Mouse (Mus musculus): Measurements from ENCODE around the gene Yap1. TPM values are rescaled to one million over a fixed set of nuclear protein-coding genes. Genes with fewer than 3 reads are reported as not detected.

The Yap1 gene
- polyA plus RNA-seq, 1 experiment from 2014 or later, result 34.5 TPM

- no peaks in the 10 kb centered on the region for H3K27me3 ChIP-seq (ENCODE audit: poor library complexity, severe bottlenecking)
- peaks cover 87% of the 10 kb centered on the region for H3K36me3 ChIP-seq (replicated peaks)
- 94% methylated on average over 2 of the region's 2 CpGs for WGBS
- H3K9me3 ChIP-seq, result no peaks in the 10 kb centered on the region
- H3K4me3 ChIP-seq, result no peak overlapping the region
- peaks cover 48% of the 10 kb centered on the region for H3K4me1 ChIP-seq
- H3K27ac ChIP-seq, result no peak overlapping the region
- no peak for DNase-seq (ENCODE audit: extremely low spot score, low spot score)
These were observed 40.5 kb downstream of the Yap1 start for GRCm38 (mm10) chr9:7963867-7964266.

- 91% methylated on average over 7 of the region's 7 CpGs for WGBS
These were observed 41.5 kb downstream of the Yap1 start for GRCm38 (mm10) chr9:7962915-7963314.

GRCm38 (mm10) chr9:7961366-7962160, 42.8 kb downstream of the Yap1 start:
- H3K27me3 ChIP-seq (ENCODE audit: poor library complexity, severe bottlenecking), result no peaks in the 10 kb centered on the region
- H3K4me1 ChIP-seq, result peaks cover 56% of the 10 kb centered on the region
- H3K36me3 ChIP-seq (replicated peaks), result peaks cover 75% of the 10 kb centered on the region
- H3K27ac ChIP-seq, result peak overlapping the region; percentile 71
- no peak overlapping the region for H3K4me3 ChIP-seq
- H3K9me3 ChIP-seq, result no peaks in the 10 kb centered on the region
- peak; percentile 48 for DNase-seq (ENCODE audit: extremely low spot score, low spot score)
- 48% methylated on average over 21 of the region's 21 CpGs for WGBS

More at GRCm38 (mm10) chr9:7962915-7963314, 41.5 kb downstream of the Yap1 start:
- H3K27me3 ChIP-seq (ENCODE audit: poor library complexity, severe bottlenecking), result no peaks in the 10 kb centered on the region
- no peak overlapping the region for H3K27ac ChIP-seq
- DNase-seq (ENCODE audit: extremely low spot score, low spot score), result no peak
- no peak overlapping the region for H3K4me3 ChIP-seq
- peaks cover 51% of the 10 kb centered on the region for H3K4me1 ChIP-seq
- H3K36me3 ChIP-seq (replicated peaks), result peaks cover 79% of the 10 kb centered on the region
- no peaks in the 10 kb centered on the region for H3K9me3 ChIP-seq

- DNase-seq (ENCODE audit: extremely low spot score, low spot score), result peak; percentile 24
- H3K9me3 ChIP-seq, result no peaks in the 10 kb centered on the region
- peaks cover 70% of the 10 kb centered on the region for H3K36me3 ChIP-seq (replicated peaks)
- H3K27me3 ChIP-seq (ENCODE audit: poor library complexity, severe bottlenecking), result no peaks in the 10 kb centered on the region
- 0 out of 2 replicates have a peak overlapping the region, but pooled peaks have one; percentile 71 for H3K27ac ChIP-seq
- H3K4me3 ChIP-seq, result no peak overlapping the region
- H3K4me1 ChIP-seq, result peaks cover 56% of the 10 kb centered on the region
- 69% methylated on average over 9 of the region's 9 CpGs for WGBS
These were observed 44.0 kb downstream of the Yap1 start for GRCm38 (mm10) chr9:7960382-7960781.

- H3K27me3 ChIP-seq (ENCODE audit: poor library complexity, severe bottlenecking), result no peaks in the 10 kb centered on the region
- no peak overlapping the region for H3K27ac ChIP-seq
- peaks cover 73% of the 10 kb centered on the region for H3K36me3 ChIP-seq (replicated peaks)
- no peak overlapping the region for H3K4me3 ChIP-seq
- WGBS, result 94% methylated on average over 2 of the region's 2 CpGs
- H3K9me3 ChIP-seq, result no peaks in the 10 kb centered on the region
- no peak for DNase-seq (ENCODE audit: extremely low spot score, low spot score)
- H3K4me1 ChIP-seq, result peaks cover 56% of the 10 kb centered on the region
These were observed 45.1 kb downstream of the Yap1 start for GRCm38 (mm10) chr9:7959301-7959700.

GRCm38 (mm10) chr9:7958025-7958593, 46.3 kb downstream of the Yap1 start:
- no peak for DNase-seq (ENCODE audit: extremely low spot score, low spot score)
- 76% methylated on average over 7 of the region's 7 CpGs for WGBS
- no peak overlapping the region for H3K4me3 ChIP-seq
- no peaks in the 10 kb centered on the region for H3K27me3 ChIP-seq (ENCODE audit: poor library complexity, severe bottlenecking)
- H3K4me1 ChIP-seq, result peaks cover 54% of the 10 kb centered on the region
- peaks cover 73% of the 10 kb centered on the region for H3K36me3 ChIP-seq (replicated peaks)
- no peak overlapping the region for H3K27ac ChIP-seq
- H3K9me3 ChIP-seq, result no peaks in the 10 kb centered on the region

GRCm38 (mm10) chr9:7957407-7957806, 47.0 kb downstream of the Yap1 start:
- Histone ChIP-seq H3K36me3 (replicated peaks) (peaks cover 76% of the 10 kb centered on the region), H3K4me3 (no peak overlapping the region), H3K27ac (no peak overlapping the region), H3K9me3 (no peaks in the 10 kb centered on the region), H3K4me1 (peaks cover 47% of the 10 kb centered on the region), H3K27me3 (ENCODE audit: poor library complexity, severe bottlenecking) (no peaks in the 10 kb centered on the region)
- 91% methylated on average over 2 of the region's 2 CpGs for WGBS
- no peak for DNase-seq (ENCODE audit: extremely low spot score, low spot score)

- Histone ChIP-seq H3K9me3 (no peaks in the 10 kb centered on the region), H3K27me3 (ENCODE audit: poor library complexity, severe bottlenecking) (no peaks in the 10 kb centered on the region), H3K4me3 (no peak overlapping the region), H3K36me3 (replicated peaks) (peaks cover 76% of the 10 kb centered on the region), H3K4me1 (peaks cover 36% of the 10 kb centered on the region), H3K27ac (no peak overlapping the region)
- no peak for DNase-seq (ENCODE audit: extremely low spot score, low spot score)
- 88% methylated on average over 8 of the region's 8 CpGs for WGBS
These were observed 48.0 kb downstream of the Yap1 start for GRCm38 (mm10) chr9:7956400-7956799.

- Histone ChIP-seq H3K9me3 (no peaks in the 10 kb centered on the region), H3K27me3 (ENCODE audit: poor library complexity, severe bottlenecking) (no peaks in the 10 kb centered on the region), H3K4me1 (peaks cover 5% of the 10 kb centered on the region), H3K27ac (no peak overlapping the region), H3K4me3 (no peak overlapping the region), H3K36me3 (replicated peaks) (peaks cover 86% of the 10 kb centered on the region)
- 82% methylated on average over 5 of the region's 5 CpGs for whole genome bisulfite sequencing
- no peak for DNase-seq (ENCODE audit: extremely low spot score, low spot score)
These were observed 51.5 kb downstream of the Yap1 start for GRCm38 (mm10) chr9:7952886-7953285.

- Histone ChIP-seq H3K36me3 (replicated peaks) (peaks cover 92% of the 10 kb centered on the region), H3K27ac (no peak overlapping the region), H3K4me3 (no peak overlapping the region), H3K9me3 (no peaks in the 10 kb centered on the region), H3K4me1 (no peaks in the 10 kb centered on the region), H3K27me3 (ENCODE audit: poor library complexity, severe bottlenecking) (no peaks in the 10 kb centered on the region)
- WGBS, result 94% methylated on average over 7 of the region's 7 CpGs
- no peak for DNase-seq (ENCODE audit: extremely low spot score, low spot score)
These were observed 54.2 kb downstream of the Yap1 start for GRCm38 (mm10) chr9:7950211-7950644.

- H3K4me3 ChIP-seq, result no peak overlapping the region
- H3K4me1 ChIP-seq, result no peaks in the 10 kb centered on the region
- H3K27me3 ChIP-seq (ENCODE audit: poor library complexity, severe bottlenecking), result no peaks in the 10 kb centered on the region
- H3K36me3 ChIP-seq (replicated peaks), result peaks cover 97% of the 10 kb centered on the region
- no peak for DNase-seq (ENCODE audit: extremely low spot score, low spot score)
- H3K27ac ChIP-seq, result no peak overlapping the region
- no peaks in the 10 kb centered on the region for H3K9me3 ChIP-seq
- WGBS, result 93% methylated on average over 4 of the region's 4 CpGs
These were observed 56.5 kb downstream of the Yap1 start for GRCm38 (mm10) chr9:7947946-7948345.

- Histone ChIP-seq H3K27me3 (ENCODE audit: poor library complexity, severe bottlenecking) (no peaks in the 10 kb centered on the region), H3K27ac (no peak overlapping the region), H3K36me3 (replicated peaks) (peaks cover 94% of the 10 kb centered on the region), H3K4me1 (no peaks in the 10 kb centered on the region), H3K9me3 (no peaks in the 10 kb centered on the region), H3K4me3 (no peak overlapping the region)
- DNase-seq (ENCODE audit: extremely low spot score, low spot score), result no peak
- WGBS, result 93% methylated on average over 7 of the region's 7 CpGs
These were observed 60.5 kb downstream of the Yap1 start for GRCm38 (mm10) chr9:7943796-7944462.

GRCm38 (mm10) chr9:7942701-7943100, 61.7 kb downstream of the Yap1 start:
- WGBS, result 86% methylated on average over 8 of the region's 8 CpGs
- no peak for DNase-seq (ENCODE audit: extremely low spot score, low spot score)
- Histone ChIP-seq H3K36me3 (replicated peaks) (peaks cover 94% of the 10 kb centered on the region), H3K4me1 (no peaks in the 10 kb centered on the region), H3K27ac (no peak overlapping the region), H3K9me3 (no peaks in the 10 kb centered on the region), H3K27me3 (ENCODE audit: poor library complexity, severe bottlenecking) (no peaks in the 10 kb centered on the region), H3K4me3 (no peak overlapping the region)

Measured in forebrain, embryonic 10.5 days (tissue).